Mouse (Mus musculus): ENCODE measurements at regions not wholly inside any gene's neighbourhood (a gene's known extent, or its start where the extent isn't known, plus 50 kb on each side); places are given as distances from the start of the nearest gene placed in this dataset.

- TF ChIP-seq EP300 (IDR thresholded peaks at IDR 0.05; ENCODE audit: insufficient read depth, low read depth, low read length) (no peak), POLR2A (IDR thresholded peaks at IDR 0.05; ENCODE audit: insufficient read depth, low read length) (no peak), CTCF (IDR thresholded peaks at IDR 0.05; ENCODE audit: low read depth, low read length) (no peak)
Observed at GRCm38 (mm10) chr4:99459436-99459835, 163.7 kb downstream of the Gm12689 start.

Measured in ES-Bruce4 (cell line).